Mouse (Mus musculus) left cerebral cortex, postnatal 25 days (tissue): ENCODE results near the gene Smim27. TPM values are rescaled to one million over a fixed set of nuclear protein-coding genes. Genes with fewer than 3 reads are reported as not detected.

Experiments used
- DNase-seq, 2 experiments: peaks; one replicate each; pipeline ENCODE4 v3.0.0; 2022; ENCODE audit warnings: low spot score in 2 of 2, mixed read lengths in 1 of 2
- intact Hi-C: fragments of 180-260 bp; cut with DNase I; formaldehyde crosslinking; loops from one replicate; pipeline ENCODE4 v1.15.1; 2025
- total RNA-seq, 2 experiments: library from RNA; stranded (reverse); gene quantifications; 2 replicates each; pipeline ENCODE4 v1.2.3; 2021

Gene Smim27
- total RNA-seq: 10 to 100 TPM; 14.4 to 15.7 TPM

GRCm38 (mm10) chr4:40269430-40270032 lies at the start of gene Smim27, which contains the start of gene Topors:
TSS of gene Smim27 (plus strand) at chr4:40269579.
TSS of gene Topors (minus strand) at chr4:40269850.
- DNase-seq: peak; percentile 96 to 98
- intact Hi-C loops: loop anchor here (1.0 to 2.0 kb wide), 2 partner anchors 10 to 127 kb away; partner anchors contain the start of genes Aco1 and Ndufb6

- intact Hi-C loops: no loop called here
- no peak for DNase-seq
Observed at GRCm38 (mm10) chr4:40220437-40220836, 48.9 kb upstream of the Smim27 start.

GRCm38 (mm10) chr4:40221004-40221760 lies 48.2 kb upstream of the Smim27 start:
- no peak for DNase-seq
- intact Hi-C loops: no loop called here

- intact Hi-C loops: no loop called here
Observed at GRCm38 (mm10) chr4:40221876-40222585, 47.3 kb upstream of the Smim27 start.

GRCm38 (mm10) chr4:40226095-40226494 lies 43.3 kb upstream of the Smim27 start:
- intact Hi-C loops: no loop called here
- DNase-seq: no peak

More at GRCm38 (mm10) chr4:40221876-40222585, 47.3 kb upstream of the Smim27 start:
- no peak for DNase-seq

GRCm38 (mm10) chr4:40227131-40227530 lies 42.2 kb upstream of the Smim27 start:
- DNase-seq: no peak
- intact Hi-C loops: no loop called here

- intact Hi-C loops: no loop called here
- no peak for DNase-seq
Observed at GRCm38 (mm10) chr4:40227886-40228285, 41.5 kb upstream of the Smim27 start.

- intact Hi-C loops: no loop called here
- DNase-seq: no peak
Observed at GRCm38 (mm10) chr4:40229723-40230122, 39.7 kb upstream of the Smim27 start.

- intact Hi-C loops: no loop called here
- DNase-seq: no peak
Observed at GRCm38 (mm10) chr4:40233062-40233664, 36.2 kb upstream of the Smim27 start.

GRCm38 (mm10) chr4:40234256-40234655 lies 35.1 kb upstream of the Smim27 start:
- intact Hi-C loops: no loop called here
- no peak for DNase-seq

GRCm38 (mm10) chr4:40236829-40237228 lies 32.5 kb upstream of the Smim27 start:
- intact Hi-C loops: loop anchor here (1.0 kb wide), 1 partner anchor 48 kb away; no protein-coding TSS in a partner anchor
- no peak for DNase-seq

GRCm38 (mm10) chr4:40238483-40239408 lies 30.6 kb upstream of the Smim27 start:
- intact Hi-C loops: no loop called here
- peak in 1 of 2 experiments; percentile 5 for DNase-seq

GRCm38 (mm10) chr4:40239409-40240271 lies 29.7 kb upstream of the Smim27 start, which contains the start of gene Ddx58:
TSS of gene Ddx58 (minus strand) at chr4:40239828.
- intact Hi-C loops: no loop called here
- DNase-seq: peak in 1 of 2 experiments; percentile 7

- intact Hi-C loops: no loop called here
- no peak for DNase-seq
Observed at GRCm38 (mm10) chr4:40240272-40240744, 29.1 kb upstream of the Smim27 start.

GRCm38 (mm10) chr4:40241928-40242327 lies 27.5 kb upstream of the Smim27 start:
- DNase-seq: no peak
- intact Hi-C loops: no loop called here

- DNase-seq: no peak
Observed at GRCm38 (mm10) chr4:40243006-40243405, 26.4 kb upstream of the Smim27 start.

GRCm38 (mm10) chr4:40244035-40244434 lies 25.3 kb upstream of the Smim27 start:
- no peak for DNase-seq
- intact Hi-C loops: no loop called here

More at GRCm38 (mm10) chr4:40243006-40243405, 26.4 kb upstream of the Smim27 start:
- intact Hi-C loops: no loop called here

GRCm38 (mm10) chr4:40250984-40251383 lies 18.4 kb upstream of the Smim27 start:
- DNase-seq: no peak
- intact Hi-C loops: no loop called here
